Mouse (Mus musculus): ENCODE measurements around the gene Pisd. TPM values are rescaled to one million over a fixed set of nuclear protein-coding genes. Genes with fewer than 3 reads are reported as not detected.
"Not testable (repeated sequence)": the region's sequence is repeated elsewhere in the genome, so short reads cannot be mapped to it uniquely, and the experiment has no call there.

The Pisd gene
- total RNA-seq, 2 experiments from 2014 or later, result 62.2 to 62.9 TPM

DNA sequence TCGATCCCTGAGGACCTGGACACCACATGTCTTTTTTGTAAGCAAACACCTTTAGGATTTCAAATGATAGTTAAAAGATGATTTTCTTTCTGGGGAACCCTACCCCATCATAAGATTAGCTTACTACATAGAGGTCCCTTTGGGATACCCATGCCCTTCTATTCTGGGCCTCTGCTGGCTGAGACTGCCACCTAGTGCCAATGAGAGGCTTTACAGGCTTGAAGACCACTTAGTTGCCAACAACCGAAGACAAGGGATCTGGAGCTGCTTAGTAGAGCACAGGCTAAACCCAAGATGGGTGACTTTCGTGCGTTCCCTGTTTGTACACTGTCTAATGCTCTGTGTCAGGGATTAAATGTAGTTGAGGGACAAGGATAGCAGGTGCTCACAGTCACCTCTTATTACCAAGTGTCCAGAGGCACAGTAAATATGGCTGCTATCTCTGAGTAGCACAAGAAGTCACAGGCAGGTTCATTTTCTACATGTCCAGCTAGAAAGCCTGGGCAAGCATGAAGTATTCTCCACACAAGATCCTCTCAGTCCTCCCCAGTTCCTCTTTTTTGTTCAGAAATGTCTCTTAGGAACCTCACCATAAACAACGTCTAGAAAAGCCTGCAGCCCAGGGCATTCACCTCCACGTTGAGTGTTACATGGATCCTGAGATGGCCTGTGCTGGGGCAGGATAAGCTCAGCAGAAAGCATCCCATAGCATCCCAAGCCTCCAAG is 37.6 kb downstream of the Pisd start:
- DNase-seq (ENCODE audit: low spot score in 2 of 2), result peak; percentile 45 to 82

DNA sequence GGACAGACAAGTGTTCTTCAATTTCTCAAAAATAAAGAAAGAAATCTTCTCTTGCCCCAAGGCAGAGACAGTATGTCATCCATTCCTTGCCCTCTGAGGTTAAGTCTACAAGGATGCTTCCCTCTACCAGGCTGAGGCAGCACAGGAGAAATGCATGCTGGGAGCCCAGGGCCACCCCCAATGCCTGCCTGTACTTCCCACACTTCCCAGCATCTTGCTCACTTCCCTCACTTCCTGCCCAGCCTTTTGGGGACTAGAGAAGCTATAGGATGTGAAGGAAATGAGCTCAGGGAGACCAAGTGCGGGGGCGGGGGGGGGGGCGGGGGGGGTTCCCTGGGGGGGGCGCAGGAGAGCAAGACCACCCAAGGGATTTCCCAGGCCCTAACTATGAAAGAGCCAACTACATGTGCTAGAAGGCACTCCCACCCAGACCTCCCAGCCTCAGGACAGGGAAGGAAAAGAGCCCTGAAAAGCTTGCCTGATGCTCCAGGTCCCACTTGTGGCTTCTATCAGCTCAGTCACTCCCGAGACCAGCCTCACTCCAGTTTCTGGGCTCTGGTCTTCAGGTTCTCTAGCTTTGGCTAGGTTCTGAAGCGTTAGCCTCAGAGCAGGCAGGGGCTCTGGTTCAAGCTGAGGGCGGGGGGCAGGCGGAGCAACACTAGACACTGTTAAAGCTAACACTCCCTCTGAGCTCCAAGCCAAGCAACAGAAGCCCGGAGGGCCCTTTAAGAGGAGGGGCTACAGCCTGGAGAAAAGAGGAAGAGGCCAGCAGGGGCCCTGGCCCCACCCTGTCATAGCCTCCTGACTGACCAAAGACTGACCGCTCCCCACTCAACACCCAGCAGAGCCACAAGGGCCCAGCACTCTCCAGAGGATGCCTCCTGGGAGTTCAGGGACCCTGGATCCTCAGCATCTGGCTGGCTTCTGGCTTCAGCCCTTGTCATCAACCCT is 39.5 kb downstream of the Pisd start:
- peak in 1 of 2 experiments; percentile 69 for DNase-seq (ENCODE audit: low spot score in 2 of 2)

- DNase-seq (ENCODE audit: low spot score in 2 of 2), result peak; percentile 78 to 92
These were observed 43.3 kb downstream of the Pisd start for GRCm38 (mm10) chr5:32742149-32742548.

- peak; percentile 78 to 88 for DNase-seq (ENCODE audit: low spot score in 2 of 2)
These were observed 44.1 kb downstream of the Pisd start for GRCm38 (mm10) chr5:32741377-32741776.

DNA sequence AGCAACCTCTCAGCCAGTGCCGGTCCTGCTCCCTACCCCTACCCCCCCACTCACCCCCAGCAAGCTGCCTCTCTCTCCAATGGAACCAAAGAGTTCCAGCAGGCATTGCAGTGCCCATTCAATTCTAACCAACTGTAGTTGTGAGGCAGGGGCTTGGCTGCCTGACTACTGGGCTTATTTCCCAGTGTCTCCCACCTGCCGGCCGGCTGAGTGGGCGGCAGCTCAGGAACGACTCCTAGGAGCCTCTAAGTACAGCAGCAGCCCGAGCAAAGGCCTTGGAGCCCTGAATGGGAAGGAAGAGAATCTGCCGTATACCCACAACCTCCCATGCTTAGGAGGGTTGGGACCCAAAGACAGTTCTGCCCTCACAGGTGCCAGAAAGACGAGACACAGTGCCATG is 44.6 kb downstream of the Pisd start:
- DNase-seq (ENCODE audit: low spot score in 2 of 2), result peak; percentile 37 to 40

DNA sequence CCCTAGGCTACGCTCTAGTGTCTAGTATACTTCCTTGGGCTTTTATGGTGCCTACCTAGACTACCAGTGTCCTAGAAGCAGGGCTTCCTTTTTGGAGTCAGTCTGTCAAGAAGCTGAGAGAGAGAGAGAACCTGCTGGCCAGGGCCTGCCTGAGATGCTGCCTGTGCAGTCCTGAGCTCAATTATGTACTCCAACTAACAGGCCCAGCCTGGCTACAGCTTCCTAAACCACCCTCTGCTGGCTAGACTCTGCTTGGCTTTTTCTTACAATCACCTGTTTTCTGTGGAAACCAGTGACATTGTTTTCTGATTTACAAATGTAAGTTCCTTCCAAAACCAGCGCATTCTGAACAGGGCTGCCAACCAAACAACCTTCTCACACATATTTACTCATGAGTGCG is 45.3 kb downstream of the Pisd start:
- DNase-seq (ENCODE audit: low spot score in 2 of 2), result no peak

- not testable (repeated sequence) for DNase-seq (ENCODE audit: low spot score in 2 of 2)
These were observed 48.7 kb downstream of the Pisd start for GRCm38 (mm10) chr5:32736770-32737169.

DNA sequence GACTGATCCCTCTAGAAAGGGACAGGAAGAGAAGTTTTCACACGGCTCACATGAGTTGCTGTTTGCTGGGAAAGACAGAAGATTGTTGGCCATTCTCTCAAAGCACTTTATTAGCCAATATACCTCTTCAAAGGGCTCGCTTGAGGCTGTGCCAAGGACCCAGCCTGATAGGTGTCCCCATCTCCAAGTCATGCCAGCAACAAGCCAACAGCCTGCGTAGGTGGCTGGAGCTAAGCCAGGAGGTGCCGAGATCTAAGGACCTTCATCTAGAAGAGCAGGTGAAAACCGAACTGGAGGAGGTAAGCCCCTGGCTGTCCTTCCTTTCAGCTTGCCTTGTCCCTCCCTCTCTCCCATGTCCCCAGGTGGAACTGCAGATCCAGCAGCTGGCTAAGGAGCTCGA is 49.7 kb downstream of the Pisd start:
- no peak for DNase-seq (ENCODE audit: low spot score in 2 of 2)

GRCm38 (mm10) chr5:32733892-32734291 is 51.6 kb downstream of the Pisd start:
- not testable (repeated sequence) for DNase-seq (ENCODE audit: low spot score in 2 of 2)

GRCm38 (mm10) chr5:32728851-32729250 is 56.6 kb downstream of the Pisd start:
- no peak for DNase-seq (ENCODE audit: low spot score in 2 of 2)

GRCm38 (mm10) chr5:32728300-32728699 is 57.1 kb downstream of the Pisd start:
- DNase-seq (ENCODE audit: low spot score in 2 of 2), result no peak

DNA sequence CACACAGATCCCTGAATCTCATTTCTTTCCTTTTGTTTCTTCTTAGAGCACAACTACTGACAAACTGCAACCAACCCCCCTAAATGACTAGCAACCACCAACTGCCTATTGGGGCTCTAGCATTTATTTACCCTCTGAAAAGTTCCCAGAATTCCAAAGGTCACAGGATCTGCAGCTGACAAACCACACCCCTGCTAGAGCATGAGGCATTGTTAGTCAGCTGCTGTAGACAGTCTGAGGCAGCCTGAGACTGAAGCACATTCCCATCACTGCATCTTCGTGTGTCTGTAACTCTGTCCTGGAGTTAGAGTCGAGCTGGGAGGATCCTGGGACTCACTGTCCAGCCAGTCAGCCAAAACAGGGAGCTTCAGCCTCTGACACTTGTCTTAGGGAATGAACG is 60.0 kb downstream of the Pisd start:
- not testable (repeated sequence) for DNase-seq (ENCODE audit: low spot score in 2 of 2)

- DNase-seq (ENCODE audit: low spot score in 2 of 2), result no peak
These were observed 61.5 kb downstream of the Pisd start for GRCm38 (mm10) chr5:32723981-32724380.

- DNase-seq (ENCODE audit: low spot score in 2 of 2), result not testable (repeated sequence)
These were observed 62.7 kb downstream of the Pisd start for GRCm38 (mm10) chr5:32722711-32723110.

- no peak for DNase-seq (ENCODE audit: low spot score in 2 of 2)
These were observed 63.2 kb downstream of the Pisd start for GRCm38 (mm10) chr5:32722263-32722662.

GRCm38 (mm10) chr5:32721316-32721715 is 64.1 kb downstream of the Pisd start:
- DNase-seq (ENCODE audit: low spot score in 2 of 2), result no peak

DNA sequence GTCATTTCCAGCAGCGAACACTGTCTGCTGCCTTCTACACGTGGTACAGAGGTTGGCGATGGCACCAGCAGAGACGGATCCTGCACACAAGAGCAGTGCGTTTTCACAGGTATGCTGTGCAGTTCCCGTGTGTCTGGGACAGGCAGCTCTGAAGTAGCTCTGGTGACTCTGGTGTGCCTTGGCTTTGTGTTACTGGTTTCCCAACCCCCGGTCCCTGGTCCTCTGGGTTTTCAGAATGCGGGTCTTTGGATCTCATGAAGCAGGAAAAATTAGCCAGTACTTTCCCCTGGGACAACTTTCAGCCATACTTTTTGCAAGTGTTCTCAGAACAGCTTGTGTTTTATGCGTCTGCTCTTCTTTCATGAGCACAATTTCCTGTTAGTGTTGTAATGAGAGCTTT is 65.0 kb downstream of the Pisd start:
- no peak for DNase-seq (ENCODE audit: low spot score in 2 of 2)

- no peak for DNase-seq (ENCODE audit: low spot score in 2 of 2)
These were observed 66.5 kb downstream of the Pisd start for GRCm38 (mm10) chr5:32718916-32719315.

DNA sequence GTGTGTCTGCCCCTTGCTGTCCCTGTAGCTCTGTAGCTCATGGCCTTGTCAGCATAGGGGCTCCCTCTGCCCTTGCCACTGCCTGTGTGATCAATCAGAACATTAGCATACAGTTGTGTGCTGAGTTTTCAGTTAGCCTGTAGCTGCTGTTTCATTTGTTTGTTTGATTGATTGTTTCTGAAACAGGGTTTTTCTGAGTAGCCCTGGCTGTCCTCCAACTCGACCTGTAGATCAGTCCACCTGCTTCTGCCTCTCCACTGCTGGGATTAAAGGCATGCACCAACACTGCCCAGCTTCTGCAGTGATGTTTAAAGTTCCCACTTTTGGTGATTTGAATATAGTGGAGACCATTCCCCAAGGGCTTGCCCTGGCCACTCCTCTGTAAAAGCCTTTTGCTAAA is 67.7 kb downstream of the Pisd start:
- no peak for DNase-seq (ENCODE audit: low spot score in 2 of 2)

GRCm38 (mm10) chr5:32713703-32714467 is 71.6 kb downstream of the Pisd start:
- peak; percentile 87 to 92 for DNase-seq (ENCODE audit: low spot score in 2 of 2)

- no peak for DNase-seq (ENCODE audit: low spot score in 2 of 2)
These were observed 72.3 kb downstream of the Pisd start for GRCm38 (mm10) chr5:32713042-32713702.

Measured in layer of hippocampus, adult 18-20 months (tissue).